Mouse (Mus musculus) spleen, postnatal 10 days (tissue): ENCODE data around the gene Nhsl1.
"Not testable (repeated sequence)": the region's sequence is repeated elsewhere in the genome, so short reads cannot be mapped to it uniquely, and the experiment has no call there.

Source experiments
- DNase-seq, 2 experiments: peaks; one replicate each; pipeline ENCODE4 v3.0.0; 2021 to 2022; ENCODE audit warnings: low spot score in 2 of 2

Gene Nhsl1

DNA sequence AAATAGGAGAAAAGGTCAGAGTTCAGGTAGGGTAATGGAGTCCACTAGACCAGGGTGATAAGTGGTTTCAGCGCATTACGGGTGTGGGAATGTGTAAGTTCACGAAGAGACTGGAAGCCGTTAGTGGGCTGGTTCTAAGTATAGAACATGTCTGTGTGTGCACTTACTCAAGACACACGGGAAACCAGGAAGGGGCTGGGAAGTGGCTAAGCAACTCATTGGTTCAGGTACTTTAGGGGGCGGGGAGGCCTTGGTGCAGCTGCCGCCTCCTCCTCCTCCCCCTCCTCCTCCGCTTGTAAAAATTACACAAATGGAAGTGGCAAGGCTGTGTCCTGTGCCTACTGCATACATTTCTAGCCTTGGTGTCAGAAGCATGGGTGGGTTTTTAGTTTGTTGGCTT, 213.5 kb downstream of the Nhsl1 start:
- no peak for DNase-seq

DNA sequence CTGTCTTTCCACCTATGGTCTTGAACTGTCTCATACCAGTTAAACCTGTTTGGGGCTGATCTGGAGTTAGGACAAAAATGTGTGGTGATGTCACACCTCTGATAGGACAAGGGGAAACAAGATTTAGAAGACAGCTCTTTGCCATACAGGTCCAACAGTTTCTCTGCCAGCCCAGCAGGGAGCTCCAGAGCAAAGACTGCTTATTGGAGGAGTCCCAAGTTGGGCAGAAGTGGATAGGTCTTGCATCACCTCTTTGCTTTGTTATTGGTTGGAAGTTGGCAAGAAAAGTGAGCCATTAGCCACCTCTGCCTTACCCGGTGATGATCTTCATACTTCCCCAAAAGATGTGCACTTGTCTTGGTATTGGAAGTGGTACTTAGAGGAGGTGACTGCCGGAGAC, 218.1 kb downstream of the Nhsl1 start:
- DNase-seq: no peak

DNA sequence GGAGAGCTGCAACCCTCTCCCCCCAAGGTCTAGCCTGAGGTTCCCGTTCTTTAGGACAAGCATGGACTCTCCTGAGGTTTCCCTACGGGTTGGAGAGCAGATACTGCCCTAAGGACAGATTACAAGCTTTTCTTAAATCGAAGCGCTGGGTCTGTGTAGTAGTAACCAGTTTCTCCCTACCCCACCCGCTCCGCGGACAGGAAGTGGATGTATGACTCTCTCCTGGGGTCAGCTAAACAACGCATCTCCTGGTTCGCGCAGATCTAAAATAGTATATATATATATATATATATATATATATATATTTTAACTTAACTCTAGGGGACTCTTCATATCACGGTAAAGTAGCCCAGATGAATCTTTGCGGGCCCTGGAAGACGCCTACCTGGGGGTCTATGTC, 226.5 kb downstream of the Nhsl1 start:
- no peak for DNase-seq

DNA sequence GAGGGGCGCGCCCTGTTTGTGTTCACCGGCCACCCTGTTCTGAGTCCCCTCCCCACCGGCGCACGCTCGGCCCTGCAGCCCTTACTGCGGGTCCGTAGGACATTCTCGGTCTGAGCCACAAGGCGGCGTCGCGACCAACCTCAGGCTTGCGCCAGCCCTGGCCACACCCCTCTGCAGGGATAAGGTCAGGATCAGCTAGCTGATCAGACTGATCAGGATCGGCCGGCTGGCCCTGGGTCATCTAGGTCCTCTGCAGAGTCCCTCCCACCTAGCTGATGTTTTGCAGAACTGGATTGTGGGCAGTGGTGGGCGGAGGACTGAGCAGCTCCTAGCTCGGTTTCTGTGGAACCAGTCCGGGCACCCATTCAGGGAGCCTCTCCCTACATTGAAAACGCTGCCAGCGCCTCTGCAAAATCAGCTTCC, 227.0 kb downstream of the Nhsl1 start, which contains the start of gene Hebp2:
Gene Hebp2 (minus strand): TSS at position 264 of the 423 bp plus-strand sequence.
- DNase-seq: peak in 1 of 2 experiments; percentile 45

DNA sequence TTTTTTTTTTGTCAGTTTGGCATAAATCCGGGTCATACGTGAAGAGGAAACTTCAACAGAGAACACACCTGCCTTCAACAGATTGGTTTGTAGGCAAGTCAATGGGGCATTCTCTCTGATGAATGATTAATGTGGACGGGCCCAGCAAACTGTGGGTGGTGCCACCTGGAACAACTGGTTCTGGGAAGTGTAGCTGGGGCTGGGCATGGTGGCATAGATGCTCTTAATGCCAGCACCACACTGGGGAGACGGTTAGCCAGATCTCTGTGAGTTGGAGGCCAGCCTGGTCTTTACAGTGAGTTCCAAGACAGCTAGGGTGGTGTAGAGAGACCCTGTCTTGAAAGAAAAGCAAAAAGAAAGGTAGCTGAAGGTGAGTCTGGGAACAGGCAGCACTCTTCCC, 228.6 kb downstream of the Nhsl1 start:
- no peak for DNase-seq

DNA sequence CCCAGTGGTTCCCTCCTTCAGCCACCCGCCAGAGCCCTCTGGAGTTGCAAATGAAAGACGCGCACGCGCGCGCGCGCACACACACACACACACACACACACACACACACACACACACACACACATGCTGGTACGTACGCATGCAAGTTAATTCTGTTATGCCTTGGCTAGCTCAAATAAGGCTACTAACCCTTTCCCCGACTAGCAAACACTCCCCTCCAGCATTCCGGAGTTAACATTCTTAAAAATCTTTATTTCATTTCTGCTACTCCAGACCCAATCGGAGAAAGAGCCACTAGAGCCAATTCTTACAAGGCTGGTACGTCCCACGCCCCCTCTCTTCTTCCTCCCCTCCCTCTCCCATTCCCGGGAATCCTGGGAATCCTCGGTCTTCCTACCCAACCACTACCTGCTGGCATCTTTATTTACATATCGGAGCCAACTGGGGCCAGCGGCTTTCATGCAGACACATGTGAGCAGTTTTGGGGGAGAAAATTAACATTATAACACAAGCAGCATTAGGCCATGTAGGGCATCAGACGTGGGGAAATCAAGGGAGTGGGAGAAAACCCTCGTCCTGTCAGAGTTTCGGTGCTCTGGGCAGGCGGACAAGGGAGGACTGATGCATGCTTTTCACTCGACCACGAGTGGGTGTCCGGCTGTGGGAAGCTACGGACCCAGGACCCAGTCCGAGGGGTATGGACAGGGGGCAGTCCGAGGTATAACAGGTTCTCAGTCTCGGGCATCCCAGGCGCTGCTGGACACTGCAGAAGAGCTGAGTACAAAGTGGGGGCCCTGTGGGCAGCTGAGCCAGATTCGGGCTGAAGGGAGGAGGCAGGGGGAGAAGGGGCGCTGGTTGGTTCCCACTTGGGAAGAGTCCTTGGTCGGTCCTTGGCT, 230.8 kb downstream of the Nhsl1 start:
- DNase-seq: no peak

DNA sequence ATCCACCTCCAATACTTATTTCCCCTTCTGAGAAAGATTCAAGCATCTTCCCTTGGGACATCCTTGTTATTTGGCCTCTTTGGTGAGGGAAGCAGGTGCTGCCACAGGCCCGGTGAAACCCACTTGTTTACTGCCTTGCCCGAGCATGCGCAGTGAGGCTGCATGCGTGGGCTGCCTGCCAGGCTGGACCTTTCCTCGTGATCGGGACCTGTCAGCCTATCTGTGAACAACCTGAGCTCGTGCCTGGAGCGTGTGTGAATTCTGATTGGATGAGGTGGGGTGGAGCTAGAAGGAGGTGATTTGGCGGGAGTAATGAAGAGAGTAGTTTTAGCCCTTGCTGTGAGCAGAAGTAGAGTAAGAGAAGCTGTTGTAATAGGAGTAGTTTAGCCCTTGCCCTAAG, 240.3 kb downstream of the Nhsl1 start:
- not testable (repeated sequence) for DNase-seq

DNA sequence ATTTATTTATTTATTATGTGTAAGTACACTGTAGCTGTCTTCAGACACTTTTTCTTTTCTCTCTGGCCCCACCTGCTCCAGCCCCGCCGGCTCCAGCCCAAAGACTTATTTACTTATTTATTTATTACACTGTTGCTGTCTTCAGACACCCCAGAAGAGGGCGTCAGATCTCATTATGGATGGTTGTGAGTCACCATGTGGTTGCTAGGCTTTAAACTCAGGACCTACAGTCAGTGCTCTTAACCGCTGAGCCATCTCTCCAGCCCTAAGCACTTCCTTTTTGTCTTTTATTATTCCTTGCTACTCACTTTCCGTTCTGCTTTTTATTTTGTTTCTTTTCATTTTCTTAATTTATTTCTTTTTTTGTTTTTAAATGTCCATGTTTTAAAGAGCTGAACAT, 242.7 kb downstream of the Nhsl1 start:
- DNase-seq: no peak

DNA sequence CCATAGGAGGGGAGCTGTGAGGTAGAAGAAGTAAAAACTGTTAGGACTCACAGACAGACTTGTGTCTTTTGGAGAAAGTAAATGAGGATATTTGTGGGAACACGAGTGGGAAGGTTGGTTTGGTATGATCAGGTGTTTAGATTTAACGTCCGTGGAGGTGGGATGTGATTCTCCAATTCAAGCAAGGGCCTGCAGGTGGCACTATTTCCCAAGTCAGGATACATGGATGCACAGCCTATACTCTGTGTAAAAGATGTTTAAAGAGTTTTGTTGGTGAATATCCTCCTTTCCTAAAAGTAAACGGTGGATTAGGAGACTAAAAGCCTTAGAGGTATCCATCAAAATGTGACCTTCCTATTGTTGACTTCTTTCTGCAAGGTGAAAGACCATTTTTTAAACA, 244.2 kb downstream of the Nhsl1 start:
- peak in 1 of 2 experiments; percentile 57 for DNase-seq

DNA sequence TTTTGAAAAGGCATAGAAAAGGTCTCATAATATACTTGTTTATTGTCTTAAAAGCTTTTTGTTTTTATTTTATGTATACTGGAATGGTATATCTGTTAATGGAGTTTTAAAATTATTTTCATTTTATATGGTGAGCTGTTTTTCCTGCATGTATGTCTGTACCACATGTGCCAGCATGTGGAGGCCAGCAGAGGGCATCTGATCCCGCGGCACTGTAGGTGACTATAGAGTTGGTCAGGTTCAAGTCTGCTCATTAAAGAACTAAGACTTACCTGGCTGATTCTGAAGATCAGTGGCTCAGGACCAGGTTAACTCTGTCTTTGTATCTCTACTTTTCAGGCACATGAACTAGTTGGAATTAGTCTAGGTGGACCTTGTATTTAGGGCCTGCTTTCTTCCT, 253.8 kb downstream of the Nhsl1 start:
- DNase-seq: no peak
